Mouse (Mus musculus) C2C12 (cell line): ENCODE data around the gene Mymx. TPM values are rescaled to one million over a fixed set of nuclear protein-coding genes. Genes with fewer than 3 reads are reported as not detected.

Source experiments
- H3K27me3 ChIP-seq: one replicate; pipeline ENCODE4 v1.6.1; 2011; ENCODE audit not compliant: control insufficient read depth, insufficient read depth, insufficient read length
- H3K36me3 ChIP-seq: one replicate; pipeline ENCODE4 v1.6.1; 2011; ENCODE audit not compliant: control insufficient read depth, insufficient read depth
- H3K4me3 ChIP-seq: one replicate; pipeline ENCODE4 v1.5.1; 2011; ENCODE audit warnings: mild to moderate bottlenecking, control low read depth; ENCODE audit not compliant: poor library complexity, insufficient read depth, severe bottlenecking
- H3K79me2 ChIP-seq: one replicate; pipeline ENCODE4 v1.6.1; 2011; ENCODE audit not compliant: control insufficient read depth, insufficient read depth
- H3K79me3 ChIP-seq: one replicate; pipeline ENCODE4 v1.6.1; 2011; ENCODE audit warnings: low read depth, control low read depth
- H3ac ChIP-seq: one replicate; pipeline ENCODE3; 2011; ENCODE audit warnings: low read depth; ENCODE audit not compliant: control insufficient read depth, insufficient read length
- CEBPB ChIP-seq: IDR thresholded peaks from one replicate; pipeline ENCODE4 v1.6.1; 2011; ENCODE audit warnings: low read depth, mild to moderate bottlenecking, control low read depth, moderate library complexity
- CTCF ChIP-seq: IDR thresholded peaks from one replicate; pipeline ENCODE4 v1.5.1; 2011; ENCODE audit not compliant: control insufficient read depth, insufficient read depth, insufficient read length
- FOSL1 ChIP-seq: IDR thresholded peaks from one replicate; pipeline ENCODE4 v1.8.0; 2011; ENCODE audit warnings: mild to moderate bottlenecking, low read length; ENCODE audit not compliant: poor library complexity, insufficient read depth, severe bottlenecking
- MAX ChIP-seq: IDR thresholded peaks from one replicate; pipeline ENCODE4 v1.6.1; 2011; ENCODE audit warnings: mild to moderate bottlenecking, control low read depth
- MYOD1 ChIP-seq: IDR thresholded peaks from one replicate; pipeline ENCODE4 v1.6.1; 2011; ENCODE audit warnings: low read depth; ENCODE audit not compliant: control insufficient read depth, insufficient read length
- MYOG ChIP-seq: IDR thresholded peaks from one replicate; pipeline ENCODE4 v1.6.1; 2011; ENCODE audit not compliant: control insufficient read depth, insufficient read length; ENCODE audit errors: extremely low read depth
- USF1 ChIP-seq: IDR thresholded peaks from one replicate; pipeline ENCODE4 v1.6.1; 2011; ENCODE audit warnings: low read depth, mild to moderate bottlenecking, control low read depth, moderate library complexity
- polyA plus RNA-seq: library from polyadenylated mRNA; unstranded; fragments of >200 nt; fragmentation: generic; extraction: Trizol; gene quantifications from one replicate; pipeline ENCODE4 v1.2.1, GENCODE M21; 2012; ENCODE audit warnings: missing spikeins

The Mymx gene
- polyA plus RNA-seq, 1 experiment = 1.7 TPM

- Histone ChIP-seq H3K4me3 (no peak overlapping the region), H3ac (no peak overlapping the region), H3K27me3 (no peaks in the 10 kb centered on the region), H3K79me2 (peaks cover 77% of the 10 kb centered on the region), H3K36me3 (peaks cover 73% of the 10 kb centered on the region), H3K79me3 (peaks cover 57% of the 10 kb centered on the region)
- TF ChIP-seq MYOD1 (no peak), FOSL1 (no peak), MYOG (no peak), CTCF (no peak), CEBPB (no peak), USF1 (no peak), MAX (no peak)
Observed at GRCm38 (mm10) chr17:45568990-45569389, 32.9 kb downstream of the Mymx start.

DNA sequence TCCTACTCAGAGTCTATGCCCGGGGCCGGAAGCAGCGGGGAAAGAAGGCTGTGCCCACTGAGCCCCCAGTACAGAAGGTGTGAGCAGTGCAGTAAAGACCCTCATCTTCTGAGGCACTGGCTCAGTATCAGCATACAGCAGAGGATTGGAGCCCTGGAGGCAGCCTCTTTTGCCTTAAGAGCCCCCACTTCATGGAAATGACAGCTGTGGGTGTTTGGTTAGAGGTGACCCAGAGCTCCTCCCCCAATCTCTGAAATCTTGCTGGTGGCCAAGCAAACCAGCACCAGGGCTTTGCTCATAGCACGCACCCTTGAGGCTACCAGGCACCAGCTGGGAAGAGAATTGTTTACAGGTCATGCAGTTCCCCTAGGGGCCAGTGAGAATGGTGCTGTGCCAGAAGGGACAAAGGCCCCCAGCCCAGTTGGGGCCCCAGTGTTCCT is 34.7 kb downstream of the Mymx start:
- no peak overlapping the region for H3K4me3 ChIP-seq
- peaks cover 48% of the 10 kb centered on the region for H3K79me3 ChIP-seq
- no peak for TF ChIP-seq FOSL1
- no peak for TF ChIP-seq MAX
- TF ChIP-seq CEBPB = no peak
- TF ChIP-seq MYOG = no peak
- no peak for TF ChIP-seq CTCF
- no peak for TF ChIP-seq USF1
- TF ChIP-seq MYOD1 = no peak
- no peak overlapping the region for H3ac ChIP-seq
- peaks cover 60% of the 10 kb centered on the region for H3K79me2 ChIP-seq
- H3K36me3 ChIP-seq = peaks cover 71% of the 10 kb centered on the region
- no peaks in the 10 kb centered on the region for H3K27me3 ChIP-seq

DNA sequence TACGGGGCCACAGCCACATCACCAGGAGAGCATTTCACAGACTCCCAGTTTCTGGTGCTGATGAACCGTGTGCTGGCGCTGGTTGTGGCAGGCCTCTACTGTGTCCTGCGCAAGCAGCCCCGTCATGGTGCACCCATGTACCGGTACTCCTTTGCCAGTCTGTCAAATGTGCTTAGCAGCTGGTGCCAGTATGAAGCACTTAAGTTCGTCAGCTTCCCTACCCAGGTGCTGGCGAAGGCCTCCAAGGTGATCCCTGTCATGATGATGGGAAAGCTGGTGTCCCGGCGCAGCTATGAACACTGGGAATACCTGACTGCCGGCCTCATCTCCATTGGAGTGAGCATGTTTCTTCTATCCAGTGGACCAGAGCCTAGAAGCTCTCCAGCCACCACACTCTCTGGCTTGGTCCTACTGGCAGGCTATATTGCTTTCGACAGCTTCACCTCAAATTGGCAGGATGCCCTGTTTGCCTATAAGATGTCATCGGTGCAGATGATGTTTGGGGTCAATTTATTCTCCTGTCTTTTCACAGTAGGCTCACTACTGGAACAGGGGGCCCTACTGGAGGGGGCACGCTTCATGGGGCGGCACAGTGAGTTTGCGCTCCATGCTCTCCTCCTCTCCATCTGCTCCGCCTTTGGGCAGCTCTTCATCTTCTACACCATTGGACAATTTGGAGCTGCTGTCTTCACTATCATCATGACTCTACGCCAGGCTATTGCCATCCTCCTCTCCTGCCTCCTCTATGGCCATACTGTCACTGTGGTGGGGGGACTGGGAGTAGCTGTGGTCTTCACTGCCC is 35.3 kb downstream of the Mymx start:
- H3ac ChIP-seq = no peak overlapping the region
- no peak overlapping the region for H3K4me3 ChIP-seq
- no peaks in the 10 kb centered on the region for H3K27me3 ChIP-seq
- peaks cover 42% of the 10 kb centered on the region for H3K79me3 ChIP-seq
- H3K79me2 ChIP-seq = peaks cover 54% of the 10 kb centered on the region
- TF ChIP-seq USF1 (no peak), MYOD1 (no peak), MYOG (no peak), CEBPB (no peak), MAX (peak; percentile 33), FOSL1 (no peak), CTCF (no peak)
- peaks cover 64% of the 10 kb centered on the region for H3K36me3 ChIP-seq

DNA sequence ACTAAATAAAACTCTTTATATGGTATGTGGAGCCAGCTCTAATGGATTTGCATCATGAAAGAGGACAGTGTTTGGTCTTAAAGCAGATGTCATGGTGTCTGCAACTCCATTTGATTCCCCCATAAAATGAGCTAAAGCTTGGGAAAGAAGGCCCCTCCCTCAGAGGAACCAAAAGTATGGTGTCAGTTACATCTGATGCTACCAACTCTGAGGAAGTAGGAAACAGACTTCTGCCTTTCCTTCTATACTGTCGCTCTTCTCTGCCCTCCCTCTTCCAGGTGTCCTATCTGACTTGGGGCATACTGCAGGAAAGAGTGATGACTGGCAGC is 35.9 kb downstream of the Mymx start:
- H3K79me3 ChIP-seq = peaks cover 36% of the 10 kb centered on the region
- H3K79me2 ChIP-seq = peaks cover 48% of the 10 kb centered on the region
- no peak overlapping the region for H3ac ChIP-seq
- no peak for TF ChIP-seq CTCF
- no peak for TF ChIP-seq MYOD1
- TF ChIP-seq FOSL1 = no peak
- no peak for TF ChIP-seq MAX
- no peak for TF ChIP-seq MYOG
- TF ChIP-seq USF1 = no peak
- TF ChIP-seq CEBPB = no peak
- peaks cover 59% of the 10 kb centered on the region for H3K36me3 ChIP-seq
- no peaks in the 10 kb centered on the region for H3K27me3 ChIP-seq
- H3K4me3 ChIP-seq = no peak overlapping the region

- TF ChIP-seq CTCF = no peak
- no peak for TF ChIP-seq MYOD1
- TF ChIP-seq CEBPB = no peak
- TF ChIP-seq FOSL1 = no peak
- TF ChIP-seq USF1 = no peak
- no peak for TF ChIP-seq MYOG
- TF ChIP-seq MAX = no peak
- Histone ChIP-seq H3K79me3 (peaks cover 27% of the 10 kb centered on the region), H3ac (peak overlapping the region; percentile 88), H3K79me2 (peaks cover 39% of the 10 kb centered on the region), H3K36me3 (peaks cover 50% of the 10 kb centered on the region), H3K4me3 (peak overlapping the region; percentile 69), H3K27me3 (no peaks in the 10 kb centered on the region)
Observed at GRCm38 (mm10) chr17:45565103-45565502, 36.8 kb downstream of the Mymx start.
